Mouse (Mus musculus) liver, postnatal 0 days (tissue): ENCODE data around the gene Tmem29.

Source experiments
- CTCF ChIP-seq: sonication (generic); IDR thresholded peaks from 2 replicates; pipeline ENCODE4 v1.5.1; 2016; ENCODE audit warnings: antibody characterized with exemption, low read depth
- EP300 ChIP-seq: IDR thresholded peaks from 2 replicates; pipeline ENCODE4 v1.6.1; 2016; ENCODE audit warnings: antibody characterized with exemption, low read depth, mild to moderate bottlenecking

GRCm38 (mm10) chrX:150471416-150471815, 12.5 kb upstream of the Tmem29 start:
- TF ChIP-seq CTCF (no peak), EP300 (no peak)
